Mouse (Mus musculus) liver, embryonic 12.5 days (tissue): ENCODE results near the gene Asb16. TPM values are rescaled to one million over a fixed set of nuclear protein-coding genes. Genes with fewer than 3 reads are reported as not detected.
"Not testable (repeated sequence)": the region's sequence is repeated elsewhere in the genome, so short reads cannot be mapped to it uniquely, and the experiment has no call there.

Experiments
- ATAC-seq: fragments of 200-750 bp; cut with Nextera tagmentation; 2 replicates; pipeline ENCODE4 v1.8.0; 2017; ENCODE audit warnings: moderate number of reproducible peaks, mild to moderate bottlenecking, moderate library complexity
- H3K27ac ChIP-seq: fragments of 300-500 bp; sonication (generic); 2 replicates; pipeline ENCODE4 v1.5.1; 2016; ENCODE audit warnings: mild to moderate bottlenecking
- H3K27me3 ChIP-seq: fragments of 300-500 bp; sonication (generic); replicated peaks from 2 replicates; pipeline ENCODE4 v1.6.1; 2016; ENCODE audit warnings: mild to moderate bottlenecking, moderate library complexity
- H3K36me3 ChIP-seq: fragments of 300-500 bp; sonication (generic); 2 replicates; pipeline ENCODE4 v1.6.1; 2016; ENCODE audit warnings: mild to moderate bottlenecking, moderate library complexity
- H3K4me1 ChIP-seq: fragments of 300-500 bp; sonication (generic); 2 replicates; pipeline ENCODE4 v1.6.1; 2016
- H3K4me2 ChIP-seq: fragments of 300-500 bp; sonication (generic); 2 replicates; pipeline ENCODE4 v1.6.1; 2016; ENCODE audit warnings: mild to moderate bottlenecking, moderate library complexity
- H3K4me3 ChIP-seq: fragments of 300-500 bp; sonication (generic); 2 replicates; pipeline ENCODE4 v1.5.1; 2016; ENCODE audit warnings: mild to moderate bottlenecking, moderate library complexity
- H3K9ac ChIP-seq: fragments of 300-500 bp; sonication (generic); 2 replicates; pipeline ENCODE4 v1.6.1; 2016; ENCODE audit warnings: mild to moderate bottlenecking, moderate library complexity
- H3K9me3 ChIP-seq: fragments of 300-500 bp; sonication (generic); replicated peaks from 2 replicates; pipeline ENCODE4 v1.6.1; 2016; ENCODE audit warnings: mild to moderate bottlenecking, moderate library complexity
- WGBS: fragments of 180-500 bp; shearing (Covaris S2); methylation state at CpG from one replicate; pipeline ENCODE4 v1.1.7; 2016; ENCODE audit not compliant: insufficient replicate concordance; 5-methylcytosine and 5-hydroxymethylcytosine counted together
- polyA plus RNA-seq: library from polyadenylated mRNA; unstranded; fragments of >200 nt; fragmentation: Nextera tagmentation; extraction: Ambion mirVana; gene quantifications from 2 replicates; pipeline ENCODE4 v1.2.1, GENCODE M21; 2016

Asb16 gene
- polyA plus RNA-seq, 1 experiment from 2014 or later = 0.05 TPM

DNA sequence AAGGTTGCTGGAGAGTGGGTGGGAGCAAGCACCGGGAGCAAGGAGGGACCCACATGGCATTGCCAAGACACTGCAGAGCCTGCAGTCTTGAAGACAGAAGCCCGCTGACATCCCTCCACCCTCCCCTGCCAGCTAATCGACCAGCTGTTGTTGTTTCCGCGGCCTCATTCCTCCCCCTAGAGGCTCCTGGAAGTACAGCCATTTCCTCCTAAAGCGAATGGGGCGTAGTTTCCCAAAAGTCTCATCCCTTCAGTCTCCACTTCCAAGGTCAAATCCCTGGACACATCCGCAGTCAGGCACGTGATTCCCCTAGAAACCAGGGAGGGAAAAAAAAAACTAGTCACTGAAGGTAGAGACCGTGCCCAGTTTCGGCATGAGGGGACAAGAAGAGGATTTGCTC lies 1.1 kb upstream of the Asb16 start:
- 0 out of 2 replicates have a peak overlapping the region, but pooled peaks have one; percentile 23 for H3K4me2 ChIP-seq
- ATAC-seq = 0 out of 2 replicates have a peak, but pooled peaks have one; percentile 21
- H3K4me1 ChIP-seq = peaks cover 13% of the 10 kb centered on the region; the same call in 1 of the 2 replicates
- H3K4me3 ChIP-seq = no peak overlapping the region
- no peak overlapping the region for H3K9ac ChIP-seq
- H3K27ac ChIP-seq = no peak overlapping the region
- no peaks in the 10 kb centered on the region for H3K9me3 ChIP-seq
- 8% methylated on average over 11 of the region's 11 CpGs for WGBS
- peaks cover 28% of the 10 kb centered on the region for H3K36me3 ChIP-seq
- no peaks in the 10 kb centered on the region; the same call in 1 of the 2 replicates for H3K27me3 ChIP-seq

DNA sequence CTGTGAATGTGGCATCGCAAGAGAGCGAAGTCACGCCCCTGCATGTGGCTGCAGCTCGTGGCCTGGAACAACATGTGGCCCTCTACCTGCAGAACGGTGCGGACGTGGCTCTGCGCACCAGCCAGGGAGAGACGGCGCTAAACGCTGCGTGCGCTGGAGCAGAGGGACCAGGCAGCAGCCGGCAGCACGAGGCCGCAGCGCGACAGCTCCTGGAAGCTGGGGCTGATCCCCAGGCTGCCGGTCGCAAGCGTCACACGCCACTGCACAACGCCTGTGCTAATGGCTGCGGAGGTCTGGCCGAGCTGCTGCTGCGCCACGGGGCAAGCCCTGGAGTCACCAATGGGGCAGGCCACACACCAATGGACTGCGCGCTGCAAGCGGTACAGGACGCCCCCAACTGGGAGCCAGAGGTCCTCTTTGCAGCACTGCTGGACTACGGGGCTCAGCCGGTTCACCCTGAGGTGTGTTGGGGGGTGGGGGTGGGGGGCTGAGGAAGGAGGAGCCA lies 7.9 kb downstream of the Asb16 start:
- H3K27me3 ChIP-seq = peaks cover 16% of the 10 kb centered on the region
- 3% methylated on average over 33 of the region's 33 CpGs for WGBS
- H3K27ac ChIP-seq = no peak overlapping the region
- H3K4me2 ChIP-seq = peak overlapping the region; percentile 68
- ATAC-seq = peak; percentile 67
- H3K4me3 ChIP-seq = peak overlapping the region; percentile 37
- no peaks in the 10 kb centered on the region for H3K9me3 ChIP-seq
- H3K4me1 ChIP-seq = peaks cover 12% of the 10 kb centered on the region
- H3K36me3 ChIP-seq = no peaks in the 10 kb centered on the region
- H3K9ac ChIP-seq = peak overlapping the region; percentile 66

DNA sequence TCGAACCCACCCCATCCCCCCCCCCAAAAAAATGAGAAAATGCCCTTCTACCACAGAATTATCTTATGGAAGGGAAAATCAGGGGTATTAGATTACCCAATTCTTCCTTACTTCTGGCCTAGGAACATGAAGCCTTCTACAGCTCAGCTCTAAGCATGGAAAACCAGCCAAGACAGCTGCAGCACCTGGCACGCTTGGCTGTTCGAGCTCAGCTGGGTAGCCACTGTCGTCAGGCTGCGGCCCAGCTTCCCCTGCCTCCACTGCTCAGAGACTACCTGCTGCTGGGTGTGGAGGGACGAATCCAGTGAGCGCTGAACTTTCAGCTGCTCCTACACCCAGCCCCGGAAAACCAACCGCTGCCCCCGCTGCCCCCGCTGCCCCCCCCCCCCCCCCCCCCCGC lies 9.2 kb downstream of the Asb16 start:
- H3K4me3 ChIP-seq = no peak overlapping the region
- 82% methylated on average over 9 of the region's 12 CpGs for WGBS
- H3K4me1 ChIP-seq = peaks cover 12% of the 10 kb centered on the region
- H3K9me3 ChIP-seq = no peaks in the 10 kb centered on the region
- H3K4me2 ChIP-seq = no peak overlapping the region
- ATAC-seq = no peak
- H3K27me3 ChIP-seq = peaks cover 16% of the 10 kb centered on the region
- no peaks in the 10 kb centered on the region for H3K36me3 ChIP-seq
- no peak overlapping the region for H3K9ac ChIP-seq
- H3K27ac ChIP-seq = no peak overlapping the region

DNA sequence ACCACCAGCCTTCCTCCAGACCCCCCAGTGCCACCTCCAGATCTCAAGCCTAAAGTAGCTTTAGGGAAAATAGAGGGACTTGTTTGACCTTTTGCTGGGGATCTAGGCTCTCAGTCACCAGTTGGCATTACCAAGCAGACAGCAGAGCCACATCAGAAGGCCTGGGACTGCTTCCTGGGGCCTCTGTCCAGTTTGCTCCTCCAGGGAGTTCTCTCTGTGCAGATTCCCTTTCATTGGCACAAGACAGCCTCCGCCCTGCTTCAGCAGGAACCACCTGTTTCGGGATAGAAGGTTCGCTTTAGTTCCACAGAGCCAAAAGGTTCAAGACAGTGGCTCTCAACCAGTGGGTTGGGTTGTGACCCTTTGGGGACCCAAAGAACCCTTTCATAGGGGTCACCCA lies 11.1 kb downstream of the Asb16 start:
- 81% methylated on average over 3 of the region's 3 CpGs for WGBS
- H3K4me3 ChIP-seq = no peak overlapping the region
- H3K36me3 ChIP-seq = no peaks in the 10 kb centered on the region
- peaks cover 18% of the 10 kb centered on the region for H3K4me1 ChIP-seq
- H3K9me3 ChIP-seq = no peaks in the 10 kb centered on the region
- no peak overlapping the region for H3K27ac ChIP-seq
- H3K27me3 ChIP-seq = peaks cover 16% of the 10 kb centered on the region
- H3K9ac ChIP-seq = no peak overlapping the region
- H3K4me2 ChIP-seq = no peak overlapping the region
- no peak for ATAC-seq

DNA sequence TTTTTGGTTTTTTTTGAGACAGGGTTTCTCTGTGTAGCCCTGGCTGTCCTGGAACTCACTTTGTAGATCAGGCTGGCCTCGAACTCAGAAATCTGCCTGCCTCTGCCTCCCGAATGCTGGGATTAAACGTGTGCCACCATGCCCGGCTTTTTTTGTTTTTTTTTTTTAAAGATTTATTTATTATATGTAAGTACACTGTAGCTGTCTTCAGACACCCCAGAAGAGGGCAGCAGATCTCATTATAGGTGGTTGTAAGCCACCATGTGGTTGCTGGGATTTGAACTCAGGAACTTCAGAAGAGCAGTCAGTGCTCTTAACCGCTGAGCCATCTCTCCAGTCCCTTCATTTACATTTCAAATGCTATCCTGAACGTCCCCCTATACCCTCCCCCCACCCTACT lies 11.7 kb downstream of the Asb16 start:
- WGBS = 64% methylated on average over 6 of the region's 6 CpGs
- H3K36me3 ChIP-seq, ATAC-seq, H3K27ac ChIP-seq, H3K4me3 ChIP-seq, H3K9ac ChIP-seq, H3K9me3 ChIP-seq, H3K4me2 ChIP-seq: not testable (repeated sequence)
- peaks cover 16% of the 10 kb centered on the region for H3K27me3 ChIP-seq
- peaks cover 18% of the 10 kb centered on the region for H3K4me1 ChIP-seq

DNA sequence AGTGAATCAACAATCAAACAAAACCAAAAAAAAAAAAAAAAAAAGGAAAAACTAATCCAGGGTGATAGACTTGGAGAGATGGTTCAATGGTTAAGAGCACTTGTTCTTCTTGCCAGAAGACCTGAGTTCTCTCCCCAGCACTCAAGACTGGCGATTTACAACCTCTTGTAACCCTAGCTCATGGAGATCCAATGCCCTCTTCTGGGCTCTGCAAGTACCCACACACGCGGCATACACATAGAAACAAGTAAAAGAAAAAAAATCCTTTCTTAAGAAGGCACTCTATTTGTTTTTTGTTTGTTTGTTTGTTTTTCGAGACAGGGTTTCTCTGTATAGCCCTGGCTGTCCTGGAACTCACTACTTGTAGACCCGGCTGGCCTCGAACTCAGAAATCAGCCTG lies 15.4 kb downstream of the Asb16 start:
- no peak for ATAC-seq
- Histone ChIP-seq H3K27me3 (no peaks in the 10 kb centered on the region), H3K4me1 (peaks cover 41% of the 10 kb centered on the region), H3K9ac (peak overlapping the region; percentile 47), H3K27ac (peak overlapping the region; percentile 79), H3K4me2 (peak overlapping the region; percentile 82), H3K9me3 (no peaks in the 10 kb centered on the region), H3K4me3 (peak overlapping the region; percentile 71), H3K36me3 (peaks cover 19% of the 10 kb centered on the region)
- 72% methylated on average over 6 of the region's 6 CpGs for WGBS

DNA sequence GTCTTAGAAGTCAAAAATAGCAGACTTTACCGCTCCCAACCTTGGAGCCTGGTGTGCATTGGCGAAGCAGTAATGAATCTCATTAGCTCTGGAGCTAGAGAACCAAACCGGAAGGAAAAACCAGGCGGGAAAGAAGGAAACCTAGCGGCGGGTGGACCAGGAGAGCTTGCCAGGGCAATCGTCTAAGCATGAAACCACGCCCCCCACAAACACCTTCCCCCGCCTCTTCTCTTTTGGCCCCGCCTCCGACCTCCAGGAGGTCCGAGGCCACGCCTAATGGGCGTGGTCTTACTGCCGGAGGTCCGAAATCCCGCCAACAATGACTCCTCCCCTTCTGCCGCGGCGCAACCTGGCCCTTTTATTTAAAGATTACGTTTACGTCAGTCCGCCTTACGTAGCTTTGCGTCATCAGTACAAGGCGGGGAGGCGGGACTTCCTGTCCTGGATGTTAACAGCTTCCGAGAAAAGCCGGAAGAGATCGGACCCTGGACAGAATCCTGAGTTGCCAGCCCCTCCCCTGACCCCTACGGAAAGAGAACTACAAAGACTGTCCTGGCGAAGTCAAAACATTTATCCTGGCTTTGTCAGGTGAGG lies 16.1 kb downstream of the Asb16 start, which contains the start of gene Tmub2:
TSS of gene Tmub2 (plus strand) at position 431 of the 594 bp plus-strand sequence.
- Histone ChIP-seq H3K4me2 (peak within 1 kb of the TSS; percentile 82), H3K4me3 (peak within 1 kb of the TSS; percentile 71), H3K9me3 (no peaks in the 10 kb centered on the region), H3K27ac (peak within 1 kb of the TSS; percentile 79), H3K4me1 (peaks cover 42% of the 10 kb centered on the region), H3K9ac (peak within 1 kb of the TSS; percentile 85), H3K36me3 (peaks cover 25% of the 10 kb centered on the region), H3K27me3 (no peaks in the 10 kb centered on the region)
- ATAC-seq = peak; percentile 87
- WGBS = 1% methylated on average over 32 of the region's 32 CpGs

DNA sequence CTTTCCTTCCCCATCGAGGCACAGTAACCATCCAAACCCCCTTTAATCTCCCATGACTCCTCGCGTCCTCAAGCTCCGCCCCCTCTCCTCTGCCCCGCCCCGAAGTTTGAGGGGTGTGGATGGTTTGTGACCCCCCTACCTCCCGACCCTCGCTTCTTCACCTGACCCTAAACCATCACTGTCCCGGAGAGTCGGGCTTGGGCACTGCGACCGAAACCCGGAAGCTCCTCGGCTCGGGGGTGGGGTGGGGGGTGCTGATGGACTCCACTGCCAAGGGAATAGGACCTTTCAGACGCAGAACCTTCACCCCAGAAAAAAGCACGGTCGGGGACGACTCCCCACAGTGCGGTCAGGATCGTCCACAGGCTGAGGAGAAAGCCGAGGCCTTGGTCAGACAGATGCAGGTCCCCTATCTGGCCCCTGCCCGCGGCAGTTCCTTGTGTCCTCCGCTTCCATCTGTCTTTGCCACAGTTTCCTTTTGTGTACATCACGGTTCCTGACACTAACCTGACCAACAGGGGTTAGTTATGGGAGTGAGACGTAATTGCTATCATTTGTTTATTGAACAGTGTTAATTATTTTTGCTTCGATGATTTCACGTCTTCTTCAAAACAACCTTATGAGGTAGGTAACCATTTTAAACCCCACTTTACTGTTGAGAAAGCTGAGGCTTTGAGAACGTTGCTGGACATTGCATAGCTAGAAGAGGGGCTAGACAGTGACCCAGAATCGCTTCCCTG lies 16.7 kb downstream of the Asb16 start:
- 2% methylated on average over 31 of the region's 31 CpGs for WGBS
- peak overlapping the region; percentile 71 for H3K4me3 ChIP-seq
- H3K4me2 ChIP-seq = peak overlapping the region; percentile 82
- peak; percentile 65 for ATAC-seq
- H3K27ac ChIP-seq = peak overlapping the region; percentile 79
- H3K27me3 ChIP-seq = no peaks in the 10 kb centered on the region
- no peaks in the 10 kb centered on the region for H3K9me3 ChIP-seq
- H3K36me3 ChIP-seq = peaks cover 32% of the 10 kb centered on the region
- peaks cover 45% of the 10 kb centered on the region for H3K4me1 ChIP-seq
- H3K9ac ChIP-seq = peak overlapping the region; percentile 85

DNA sequence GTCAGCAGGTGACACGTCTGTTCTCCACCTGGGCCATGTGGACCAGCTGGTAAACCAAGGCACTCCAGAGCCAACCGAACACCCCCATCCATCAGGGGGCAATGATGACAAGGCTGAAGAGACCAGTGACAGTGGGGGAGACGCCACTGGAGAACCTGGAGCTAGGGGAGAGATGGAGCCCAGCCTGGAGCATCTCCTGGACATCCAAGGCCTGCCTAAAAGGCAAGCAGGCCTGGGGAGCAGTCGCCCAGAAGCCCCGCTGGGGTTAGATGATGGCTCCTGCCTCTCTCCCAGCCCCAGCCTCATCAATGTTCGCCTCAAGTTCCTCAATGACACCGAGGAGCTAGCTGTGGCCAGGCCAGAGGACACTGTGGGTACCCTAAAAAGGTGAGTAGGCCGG lies 18.9 kb downstream of the Asb16 start:
- no peaks in the 10 kb centered on the region for H3K27me3 ChIP-seq
- WGBS = 84% methylated on average over 8 of the region's 8 CpGs
- no peak for ATAC-seq
- peak overlapping the region; percentile 67 for H3K27ac ChIP-seq
- H3K4me1 ChIP-seq = peaks cover 55% of the 10 kb centered on the region
- peaks cover 54% of the 10 kb centered on the region for H3K36me3 ChIP-seq
- no peak overlapping the region for H3K4me3 ChIP-seq
- H3K9me3 ChIP-seq = no peaks in the 10 kb centered on the region
- no peak overlapping the region for H3K9ac ChIP-seq
- no peak overlapping the region for H3K4me2 ChIP-seq

DNA sequence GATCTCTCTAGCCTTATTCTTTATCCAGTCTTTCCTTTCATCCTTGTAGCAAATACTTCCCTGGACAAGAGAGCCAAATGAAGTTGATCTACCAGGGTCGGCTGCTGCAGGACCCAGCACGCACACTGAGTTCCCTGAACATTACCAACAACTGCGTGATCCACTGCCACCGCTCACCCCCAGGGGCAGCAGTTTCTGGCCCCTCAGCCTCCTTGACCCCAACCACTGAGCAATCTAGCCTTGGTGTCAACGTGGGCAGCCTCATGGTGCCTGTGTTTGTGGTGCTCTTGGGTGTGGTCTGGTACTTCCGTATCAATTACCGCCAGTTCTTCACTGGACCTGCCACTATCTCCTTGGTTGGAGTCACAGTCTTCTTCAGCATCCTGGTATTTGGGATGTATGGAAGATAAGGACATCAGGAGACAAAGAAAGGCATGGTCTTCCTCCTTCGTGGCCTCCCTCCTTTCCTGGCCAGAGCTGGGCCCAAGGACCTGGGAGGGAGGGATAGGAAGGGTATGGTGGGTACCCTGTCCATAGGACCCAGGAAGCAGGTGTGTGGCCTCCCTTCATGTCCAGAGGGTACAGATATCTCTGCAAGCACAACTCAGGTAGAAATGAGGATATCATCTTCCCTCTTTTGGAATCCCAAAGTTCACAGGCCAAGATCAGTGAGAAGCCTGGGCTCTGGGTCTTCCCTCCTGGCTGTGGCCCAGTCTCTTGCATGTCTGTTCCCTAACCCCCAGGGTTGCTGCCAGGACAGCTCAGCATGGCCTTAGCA lies 19.7 kb downstream of the Asb16 start:
- Histone ChIP-seq H3K4me2 (0 out of 2 replicates have a peak overlapping the region, but pooled peaks have one; percentile 1), H3K27me3 (no peaks in the 10 kb centered on the region), H3K9me3 (no peaks in the 10 kb centered on the region), H3K36me3 (peaks cover 62% of the 10 kb centered on the region), H3K4me3 (no peak overlapping the region), H3K27ac (peak overlapping the region; percentile 67), H3K4me1 (peaks cover 55% of the 10 kb centered on the region), H3K9ac (no peak overlapping the region)
- 68% methylated on average over 8 of the region's 8 CpGs for WGBS
- ATAC-seq = 0 out of 2 replicates have a peak, but pooled peaks have one; percentile 22

- H3K9ac ChIP-seq = no peak overlapping the region
- peaks cover 69% of the 10 kb centered on the region for H3K36me3 ChIP-seq
- no peaks in the 10 kb centered on the region for H3K27me3 ChIP-seq
- peak overlapping the region; percentile 67 for H3K27ac ChIP-seq
- no peak overlapping the region for H3K4me3 ChIP-seq
- H3K9me3 ChIP-seq = no peaks in the 10 kb centered on the region
- H3K4me1 ChIP-seq = peaks cover 54% of the 10 kb centered on the region
- H3K4me2 ChIP-seq = no peak overlapping the region
- WGBS = 79% methylated on average over 2 of the region's 2 CpGs
- ATAC-seq = no peak
These were observed 20.4 kb downstream of the Asb16 start for GRCm38 (mm10) chr11:102288913-102289312.
